In genomic region chr10:43235011-43235410, GRCm38 (mm10) we compare ENCODE assay signal across 26 mouse cellular contexts.
"Had no signal": no experiment of that assay in that cellular context is flagged by ENCODE, and none has a peak within 500 bp of the region (broad histone marks: within the 10 kb centered on the region; RNA-seq: fewer than 3 reads in every experiment).

No protein-coding gene starts in this region.

- H3K9me3 ChIP-seq: forebrain, embryonic 15.5 days had no signal

- H3K27ac ChIP-seq: embryonic facial prominence, embryonic 10.5 days; embryonic facial prominence, embryonic 12.5 days; embryonic facial prominence, embryonic 13.5 days; embryonic facial prominence, embryonic 15.5 days; forebrain, embryonic 10.5 days; forebrain, embryonic 12.5 days; forebrain, embryonic 13.5 days; forebrain, embryonic 15.5 days; gastrocnemius, adult 2 months; heart, adult 2 months had no signal

- H3K4me2 ChIP-seq: embryonic facial prominence, embryonic 12.5 days; embryonic facial prominence, embryonic 13.5 days; embryonic facial prominence, embryonic 15.5 days; forebrain, embryonic 12.5 days; forebrain, embryonic 13.5 days; forebrain, embryonic 15.5 days had no signal

- DNase-seq: cerebellum, adult 8-10 months; cerebellum, adult 9-10 months; cerebellum, adult 9-11 months; cerebellum, postnatal 10 days; cerebellum, postnatal 14 days; cerebellum, postnatal 25 days; cerebellum, postnatal 36 days; embryo, embryonic 11 days; forebrain, postnatal 0 days; gastrocnemius, adult 2 months; gastrocnemius, postnatal 10 days; gastrocnemius, postnatal 14 days; gastrocnemius, postnatal 25 days; gastrocnemius, postnatal 36 days; heart, adult 18-20 months; heart, adult 2 months had no signal

- H3K9ac ChIP-seq: embryonic facial prominence, embryonic 12.5 days; embryonic facial prominence, embryonic 13.5 days; embryonic facial prominence, embryonic 15.5 days; forebrain, embryonic 12.5 days; forebrain, embryonic 13.5 days; forebrain, embryonic 15.5 days; forebrain, postnatal 0 days had no signal

- H3K4me3 ChIP-seq: embryonic facial prominence, embryonic 10.5 days; embryonic facial prominence, embryonic 12.5 days; embryonic facial prominence, embryonic 13.5 days; embryonic facial prominence, embryonic 15.5 days; erythroblast, embryonic 14.5 days; forebrain, embryonic 10.5 days; forebrain, embryonic 12.5 days; forebrain, embryonic 13.5 days; forebrain, embryonic 15.5 days; gastrocnemius, adult 2 months; heart, adult 2 months had no signal

- ATAC-seq: forebrain, embryonic 13.5 days; forebrain, embryonic 14.5 days; forebrain, embryonic 15.5 days; forebrain, postnatal 0 days had no signal

- H3K36me3 ChIP-seq: embryonic facial prominence, embryonic 12.5 days; embryonic facial prominence, embryonic 15.5 days; forebrain, embryonic 12.5 days had no signal

- H3K4me1 ChIP-seq: embryonic facial prominence, embryonic 12.5 days; embryonic facial prominence, embryonic 13.5 days; forebrain, embryonic 10.5 days; forebrain, embryonic 12.5 days; forebrain, embryonic 15.5 days had no signal

- H3K27me3 ChIP-seq: embryonic facial prominence, embryonic 12.5 days; embryonic facial prominence, embryonic 13.5 days; embryonic facial prominence, embryonic 15.5 days; forebrain, embryonic 12.5 days; forebrain, embryonic 13.5 days; forebrain, embryonic 15.5 days had no signal
